Mouse (Mus musculus) neutrophil, adult 5-6 weeks (primary cell): ENCODE measurements at regions not wholly inside any gene's neighbourhood (a gene's known extent, or its start where the extent isn't known, plus 50 kb on each side); places are given as distances from the start of the nearest gene placed in this dataset.

Source experiments
- ATAC-seq: fragments of 151-379, 151-347 bp; 2 replicates; pipeline ENCODE4 v1.8.0; 2017; ENCODE audit warnings: mild to moderate bottlenecking, moderate TSS enrichment; ENCODE audit not compliant: insufficient number of reproducible peaks, poor library complexity, low FRiP score, severe bottlenecking; ENCODE audit errors: extremely low read depth

GRCm38 (mm10) chr9:63896073-63896807, 125.6 kb downstream of the Smad6 start:
- no peak for ATAC-seq

- ATAC-seq: no peak
Measured at GRCm38 (mm10) chr9:63892235-63892971, 129.5 kb downstream of the Smad6 start.

- ATAC-seq: no peak
Measured at GRCm38 (mm10) chr9:63890717-63891116, 131.1 kb downstream of the Smad6 start.

GRCm38 (mm10) chr9:63889570-63889969, 131.8 kb upstream of the Smad3 start:
- ATAC-seq: no peak

- no peak for ATAC-seq
Measured at GRCm38 (mm10) chr9:63884971-63885370, 127.2 kb upstream of the Smad3 start.

GRCm38 (mm10) chr9:63883738-63884520, 126.1 kb upstream of the Smad3 start:
- ATAC-seq: no peak

- ATAC-seq: no peak
Measured at GRCm38 (mm10) chr9:63881692-63882091, 123.9 kb upstream of the Smad3 start.

GRCm38 (mm10) chr9:63881261-63881563, 123.4 kb upstream of the Smad3 start:
- no peak for ATAC-seq

- ATAC-seq: no peak
Measured at GRCm38 (mm10) chr9:63880487-63881260, 122.9 kb upstream of the Smad3 start.

GRCm38 (mm10) chr9:63879710-63880428, 122.1 kb upstream of the Smad3 start:
- no peak for ATAC-seq

GRCm38 (mm10) chr9:63877864-63878263, 120.1 kb upstream of the Smad3 start:
- no peak for ATAC-seq

GRCm38 (mm10) chr9:63876886-63877285, 119.1 kb upstream of the Smad3 start:
- ATAC-seq: no peak

- ATAC-seq: no peak
Measured at GRCm38 (mm10) chr9:63876023-63876422, 118.2 kb upstream of the Smad3 start.

- ATAC-seq: no peak
Measured at GRCm38 (mm10) chr9:63875193-63875592, 117.4 kb upstream of the Smad3 start.

- ATAC-seq: no peak
Measured at GRCm38 (mm10) chr9:63864350-63864749, 106.6 kb upstream of the Smad3 start.

- no peak for ATAC-seq
Measured at GRCm38 (mm10) chr9:63863328-63863727, 105.5 kb upstream of the Smad3 start.

- no peak for ATAC-seq
Measured at GRCm38 (mm10) chr9:63862427-63862826, 104.6 kb upstream of the Smad3 start.

- ATAC-seq: no peak
Measured at GRCm38 (mm10) chr9:63861418-63861817, 103.6 kb upstream of the Smad3 start.

- no peak for ATAC-seq
Measured at GRCm38 (mm10) chr9:63860196-63860595, 102.4 kb upstream of the Smad3 start.
